Mouse (Mus musculus) G1E (cell line): ENCODE results near the gene Tinagl1.

ENCODE experiments used
- CTCF ChIP-seq: IDR thresholded peaks from 2 replicates; pipeline ENCODE4 v1.5.1; 2012; ENCODE audit warnings: low read depth, low read length, inconsistent platforms, mixed read lengths
- GATA1 ChIP-seq: IDR thresholded peaks from 2 replicates; pipeline ENCODE4 v1.6.1; 2012; ENCODE audit warnings: borderline replicate concordance, low read length, inconsistent platforms, mixed read lengths

DNA sequence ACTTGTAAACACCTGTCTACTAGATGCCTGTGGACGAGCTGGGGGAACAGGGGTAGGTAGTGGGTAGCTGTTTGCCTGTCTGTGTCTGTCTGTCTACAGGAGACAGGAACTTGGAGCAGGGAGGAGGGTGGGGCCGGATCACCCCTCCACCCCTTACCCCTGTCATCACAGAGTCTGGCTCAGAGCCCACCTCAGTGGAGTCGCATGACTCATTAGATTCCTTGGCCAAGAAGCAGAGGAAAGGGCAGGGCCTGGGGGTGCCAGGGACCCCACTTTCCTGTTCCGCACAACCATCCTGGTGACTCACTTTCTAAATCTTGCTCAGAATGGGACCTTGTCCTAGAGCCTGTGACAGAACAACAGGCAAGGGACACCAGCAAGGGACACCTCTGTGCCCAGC, 2.2 kb upstream of the Tinagl1 start:
- TF ChIP-seq CTCF (no peak), GATA1 (no peak)
